Mouse (Mus musculus) liver, postnatal 0 days (tissue): ENCODE measurements at regions not wholly inside any gene's neighbourhood (a gene's known extent, or its start where the extent isn't known, plus 50 kb on each side); places are given as distances from the start of the nearest gene placed in this dataset.

Experiments used
- CTCF ChIP-seq: sonication (generic); IDR thresholded peaks from 2 replicates; pipeline ENCODE4 v1.5.1; 2016; ENCODE audit warnings: antibody characterized with exemption, low read depth
- EP300 ChIP-seq: IDR thresholded peaks from 2 replicates; pipeline ENCODE4 v1.6.1; 2016; ENCODE audit warnings: antibody characterized with exemption, low read depth, mild to moderate bottlenecking

GRCm38 (mm10) chr10:18941447-18941846, 74.0 kb downstream of the Tnfaip3 start:
- 0 out of 2 replicates have a peak, but pooled peaks have one; percentile 28 for TF ChIP-seq EP300
- no peak for TF ChIP-seq CTCF
